Mouse (Mus musculus): ENCODE results near the gene Pisd.

Gene Pisd

GRCm38 (mm10) chr5:32711485-32711884, 74.0 kb downstream of the Pisd start:
- no peak for DNase-seq (ENCODE audit: low read depth, low spot score)

- DNase-seq (ENCODE audit: low read depth, low spot score): no peak
Observed at GRCm38 (mm10) chr5:32706226-32706780, 79.1 kb downstream of the Pisd start.

- DNase-seq (ENCODE audit: low read depth, low spot score): no peak
Observed at GRCm38 (mm10) chr5:32697208-32697867, 88.1 kb downstream of the Pisd start.

GRCm38 (mm10) chr5:32693411-32693810, 92.0 kb downstream of the Pisd start:
- no peak for DNase-seq (ENCODE audit: low read depth, low spot score)
